Mouse (Mus musculus): ENCODE measurements around the gene Cdsn.

Gene Cdsn

DNA sequence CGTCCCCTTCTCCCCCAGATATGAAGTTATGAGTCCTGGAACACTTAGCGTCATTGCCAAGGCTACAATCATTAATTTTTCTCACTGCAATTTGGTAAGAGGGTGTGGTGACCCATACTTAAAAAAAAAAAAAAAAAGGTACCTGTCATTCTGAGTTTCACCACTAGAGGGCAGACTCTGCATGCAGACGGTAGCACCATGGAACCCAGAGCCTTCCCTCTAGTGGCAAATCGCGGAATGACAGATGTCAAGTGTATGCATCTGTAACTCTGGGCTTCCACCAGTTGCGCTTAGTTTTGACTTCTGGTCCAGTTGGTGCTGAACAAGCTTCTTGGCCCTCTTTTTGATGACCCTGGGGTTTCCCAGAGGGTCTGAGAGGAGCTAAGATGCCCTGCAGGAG, 26.3 kb downstream of the Cdsn start:
- peak; percentile 34 for DNase-seq

GRCm38 (mm10) chr17:35582900-35583299, 31.0 kb downstream of the Cdsn start:
- DNase-seq = no peak

DNA sequence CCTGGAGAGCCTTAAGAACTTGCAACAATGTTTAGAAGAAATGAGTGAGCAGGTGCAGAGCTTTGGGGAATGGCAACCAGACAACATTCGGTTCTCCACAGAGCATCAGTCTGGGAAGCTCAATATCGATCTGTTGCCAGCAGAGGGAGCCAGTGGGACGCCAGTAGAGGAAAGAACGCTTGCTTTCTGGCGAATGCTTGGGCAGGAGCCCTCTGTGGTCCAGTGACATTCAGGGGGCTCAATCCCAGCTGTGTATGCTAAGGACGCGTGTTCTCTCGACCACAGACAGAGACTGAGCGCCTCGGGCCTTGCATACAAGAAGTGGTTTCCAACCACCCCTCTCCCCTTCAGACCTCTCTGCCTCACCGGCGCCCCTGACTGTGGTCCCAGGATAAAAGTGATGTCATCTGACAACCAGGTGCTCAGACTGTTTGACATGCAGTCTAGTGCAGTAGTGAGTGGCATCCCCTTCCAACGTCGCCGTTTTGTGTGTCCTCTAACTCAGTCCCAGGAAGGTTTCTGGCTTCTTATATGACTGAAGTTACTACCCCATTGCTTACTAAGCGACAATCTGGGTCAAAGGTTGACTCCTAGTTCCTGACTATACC, 32.5 kb downstream of the Cdsn start:
- peak; percentile 84 for DNase-seq

GRCm38 (mm10) chr17:35587291-35587690, 35.4 kb downstream of the Cdsn start:
- no peak for DNase-seq

DNA sequence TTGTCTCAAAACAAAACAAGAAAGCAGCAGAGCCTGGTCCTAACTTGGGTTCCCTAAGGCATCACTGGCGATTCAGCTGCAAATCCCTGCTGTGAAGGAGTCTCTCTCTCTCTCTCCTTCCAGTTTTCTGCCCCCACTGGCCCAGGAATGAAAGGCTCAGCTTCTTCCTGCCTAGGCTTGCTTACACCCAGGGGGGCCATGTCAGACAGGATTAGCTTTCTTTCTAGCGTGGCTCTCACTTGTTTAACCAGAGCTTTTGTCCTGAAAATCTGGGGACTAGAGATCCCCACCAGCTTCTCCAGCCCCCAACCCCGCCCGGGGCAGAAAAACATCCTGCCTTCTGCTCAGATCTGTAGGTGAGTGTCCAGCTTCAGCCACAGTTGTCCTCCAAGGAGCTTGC, 36.5 kb downstream of the Cdsn start:
- no peak for DNase-seq

DNA sequence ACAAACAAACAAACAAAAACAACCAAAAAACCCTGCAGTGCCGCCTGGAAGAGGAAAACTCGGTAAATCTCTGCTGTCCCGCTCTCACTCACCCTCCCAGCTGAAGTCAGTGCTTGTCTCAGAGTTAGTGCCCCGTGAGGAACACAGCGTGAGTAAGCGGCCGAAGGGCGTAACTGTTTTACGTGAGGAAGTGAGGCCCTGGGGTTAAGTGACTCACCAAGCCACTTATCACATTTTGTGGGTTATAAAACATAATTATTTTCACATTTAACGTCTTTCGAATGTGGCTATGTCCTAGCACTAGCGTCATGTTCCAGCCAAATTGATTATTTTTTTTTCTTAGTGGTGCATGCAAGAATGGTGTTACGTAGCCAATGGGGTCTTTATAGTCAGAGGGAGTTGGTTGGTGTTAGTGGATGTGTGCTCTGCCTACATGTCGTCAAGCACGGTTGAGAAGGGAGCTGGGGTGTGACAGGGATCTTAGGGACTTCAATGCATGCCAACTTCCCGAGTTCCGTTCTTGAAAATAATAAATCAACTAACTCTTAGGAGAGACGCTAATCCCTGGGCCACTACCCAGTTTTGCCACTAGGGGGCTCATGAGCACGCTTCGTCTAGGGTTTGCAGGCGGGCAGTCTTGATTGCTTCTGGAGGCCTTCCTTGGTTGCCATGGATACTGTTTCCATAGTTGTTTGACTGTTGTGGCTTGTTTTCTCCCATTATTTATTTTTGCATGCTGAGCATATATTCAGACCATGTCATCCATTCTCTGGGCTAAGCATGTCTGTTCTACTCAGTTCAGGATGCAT, 38.7 kb downstream of the Cdsn start:
- DNase-seq = peak; percentile 71

GRCm38 (mm10) chr17:35591219-35591578, 39.3 kb downstream of the Cdsn start:
- no peak for DNase-seq

DNA sequence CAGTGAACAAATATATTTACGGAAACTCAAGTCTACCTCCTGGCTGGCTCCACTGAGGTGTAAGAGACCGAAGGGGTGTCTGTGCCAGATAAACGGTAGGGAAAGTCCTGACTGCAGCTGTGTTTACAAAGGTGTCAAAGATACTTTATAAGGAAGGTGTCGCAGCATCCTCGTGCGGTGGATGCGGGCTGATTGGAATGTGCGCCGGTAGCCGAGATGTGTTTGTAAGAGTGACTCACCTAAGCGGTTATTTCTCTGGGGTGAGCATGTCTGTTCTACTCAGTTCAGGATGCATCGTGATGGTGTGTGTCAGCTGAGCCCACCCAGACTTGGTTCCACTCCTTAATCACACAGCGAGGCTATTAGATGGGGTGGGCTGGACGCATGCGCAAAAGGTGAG, 39.8 kb downstream of the Cdsn start:
- peak; percentile 27 for DNase-seq

DNA sequence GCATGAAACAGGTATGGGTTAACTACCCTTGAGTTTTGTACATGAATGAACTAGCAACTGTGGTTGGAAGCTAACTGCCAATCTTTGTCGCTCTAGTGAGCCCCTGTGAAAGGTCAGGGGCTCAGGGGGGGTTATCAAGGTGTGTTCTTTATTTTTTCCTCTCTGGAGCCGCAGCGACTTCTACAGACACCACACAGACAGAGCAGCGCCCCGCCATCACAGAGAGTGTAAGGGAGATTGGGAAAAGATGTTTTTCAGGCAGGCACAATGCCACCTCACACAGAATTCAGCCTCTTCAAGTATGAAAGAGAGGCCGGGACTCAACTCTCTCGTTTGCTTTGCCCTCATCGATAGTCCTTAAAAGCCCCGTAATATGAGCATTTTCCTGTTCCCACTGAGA, 40.2 kb downstream of the Cdsn start:
- DNase-seq = no peak

DNA sequence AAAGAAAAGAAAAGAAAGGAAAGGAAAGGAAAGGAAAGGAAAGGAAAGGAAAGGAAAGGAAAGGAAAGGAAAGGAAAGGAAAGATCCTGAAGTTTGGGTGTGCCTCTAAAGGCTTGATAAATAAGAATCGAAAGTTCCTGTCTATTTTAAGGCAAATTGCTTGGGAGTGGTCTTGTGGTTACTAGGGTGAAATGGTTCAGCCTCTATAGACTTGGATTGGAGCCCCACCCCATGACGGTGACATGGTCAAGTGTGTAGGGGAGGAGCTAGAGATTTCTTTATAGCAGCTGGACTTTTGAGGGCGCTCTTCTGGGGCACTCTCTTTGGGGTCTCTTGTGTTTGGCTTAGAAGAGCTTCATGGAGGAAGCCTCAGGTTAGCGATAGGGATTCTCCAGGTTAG, 41.9 kb downstream of the Cdsn start:
- no peak for DNase-seq

DNA sequence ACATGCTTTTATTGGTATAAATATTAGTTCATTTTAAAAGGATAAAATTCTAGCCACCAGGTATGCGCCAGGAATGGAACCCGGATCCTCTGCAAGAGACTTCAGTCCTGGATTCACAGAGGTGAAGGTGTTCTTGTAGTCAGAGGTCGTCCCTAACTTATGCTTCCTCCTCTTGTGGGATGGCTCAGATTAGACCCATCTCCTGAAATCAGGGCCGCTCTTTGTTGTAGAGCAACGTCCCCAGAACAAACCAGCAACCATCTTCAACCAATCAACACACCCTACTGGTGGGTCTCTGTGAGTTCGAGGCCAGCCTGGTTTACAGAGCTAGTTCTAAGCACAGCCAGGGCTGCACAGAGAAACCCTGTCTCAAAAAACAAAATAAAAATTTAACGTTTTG, 42.5 kb downstream of the Cdsn start:
- DNase-seq = no peak

DNA sequence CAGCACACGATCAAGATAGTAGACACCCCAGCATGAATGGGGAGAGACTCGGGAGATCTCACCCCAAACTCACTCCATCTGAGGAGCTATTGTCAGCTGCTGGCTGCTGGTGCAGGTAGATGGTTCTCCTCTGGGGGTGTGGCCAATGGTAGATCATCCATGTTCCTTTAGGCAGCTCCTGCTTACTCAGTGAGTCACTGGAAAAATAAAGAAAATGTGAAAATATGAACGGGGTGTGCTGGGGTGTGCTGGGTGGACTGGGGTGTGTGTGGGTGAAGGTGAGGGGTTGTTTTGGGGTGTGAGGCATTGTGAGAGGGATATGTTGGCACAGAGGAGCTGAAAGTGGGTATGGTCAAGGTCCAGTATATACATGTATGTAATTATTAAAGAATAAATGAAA, 45.5 kb downstream of the Cdsn start:
- DNase-seq = no peak

GRCm38 (mm10) chr17:35601249-35601648, 49.3 kb downstream of the Cdsn start, which contains the start of gene Sfta2:
Gene Sfta2, plus strand, starts transcription at chr17:35601549.
- no peak for DNase-seq

GRCm38 (mm10) chr17:35601736-35602354, 49.9 kb downstream of the Cdsn start:
- DNase-seq = no peak

Measured in right cerebral cortex, postnatal 25 days (tissue).